Mouse (Mus musculus): ENCODE measurements around the gene Usp29.
"Not testable (repeated sequence)": the region's sequence is repeated elsewhere in the genome, so short reads cannot be mapped to it uniquely, and the experiment has no call there.

Usp29 gene

GRCm38 (mm10) chr7:6929286-6929685 is 198.9 kb downstream of the Usp29 start:
- no peak for DNase-seq (ENCODE audit: low spot score)

- no peak for DNase-seq (ENCODE audit: low spot score)
Measured at GRCm38 (mm10) chr7:6934741-6935140, 204.4 kb downstream of the Usp29 start.

DNA sequence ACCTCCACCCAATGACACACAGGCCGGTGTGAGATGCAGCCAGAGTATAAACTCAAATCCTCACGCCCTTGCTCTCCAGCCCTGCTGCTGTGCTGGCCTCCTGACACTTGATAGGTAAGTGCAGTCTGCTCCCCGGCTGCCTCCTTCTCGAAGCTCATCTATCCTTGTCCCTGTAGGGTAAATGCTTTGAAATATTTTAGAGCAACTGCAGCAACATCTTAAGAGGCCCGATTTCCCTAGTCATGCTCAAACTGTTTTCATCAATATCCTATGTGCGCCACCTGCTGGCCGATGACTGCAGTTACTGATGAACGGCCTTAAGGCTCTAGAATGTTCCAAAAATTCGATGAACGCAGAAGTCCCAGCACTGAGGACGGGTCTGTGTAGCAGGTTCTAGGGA is 206.7 kb downstream of the Usp29 start:
- DNase-seq (ENCODE audit: low spot score), result peak; percentile 72

- DNase-seq (ENCODE audit: low spot score), result no peak
Measured at GRCm38 (mm10) chr7:6940761-6941231, 210.4 kb downstream of the Usp29 start.

- not testable (repeated sequence) for DNase-seq (ENCODE audit: low spot score)
Measured at GRCm38 (mm10) chr7:6948061-6948460, 217.7 kb downstream of the Usp29 start.

- no peak for DNase-seq (ENCODE audit: low spot score)
Measured at GRCm38 (mm10) chr7:6956576-6956975, 226.2 kb downstream of the Usp29 start.

GRCm38 (mm10) chr7:6958574-6958973 is 228.2 kb downstream of the Usp29 start:
- no peak for DNase-seq (ENCODE audit: low spot score)

GRCm38 (mm10) chr7:6973566-6973965 is 243.2 kb downstream of the Usp29 start:
- DNase-seq (ENCODE audit: low spot score), result no peak

DNA sequence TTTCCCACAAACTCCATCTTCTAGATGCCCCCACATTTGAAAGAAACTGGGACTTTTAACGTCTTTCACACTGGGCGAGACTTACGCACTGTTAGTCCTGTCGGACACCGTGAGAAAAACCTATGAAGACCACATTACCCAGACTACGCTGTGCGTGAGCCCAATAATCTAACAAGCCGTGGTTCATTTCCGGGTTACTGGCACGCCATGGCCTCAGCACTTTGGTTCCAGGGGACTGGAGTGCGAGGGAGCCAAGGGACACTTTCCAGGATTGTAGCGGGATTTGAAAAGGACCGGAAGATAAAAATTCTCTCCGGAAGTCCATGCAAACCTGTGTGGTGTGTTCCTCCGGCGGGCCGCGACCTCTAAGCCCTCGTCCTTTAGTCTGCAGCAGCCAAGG is 246.5 kb downstream of the Usp29 start:
- no peak for DNase-seq (ENCODE audit: low spot score)

DNA sequence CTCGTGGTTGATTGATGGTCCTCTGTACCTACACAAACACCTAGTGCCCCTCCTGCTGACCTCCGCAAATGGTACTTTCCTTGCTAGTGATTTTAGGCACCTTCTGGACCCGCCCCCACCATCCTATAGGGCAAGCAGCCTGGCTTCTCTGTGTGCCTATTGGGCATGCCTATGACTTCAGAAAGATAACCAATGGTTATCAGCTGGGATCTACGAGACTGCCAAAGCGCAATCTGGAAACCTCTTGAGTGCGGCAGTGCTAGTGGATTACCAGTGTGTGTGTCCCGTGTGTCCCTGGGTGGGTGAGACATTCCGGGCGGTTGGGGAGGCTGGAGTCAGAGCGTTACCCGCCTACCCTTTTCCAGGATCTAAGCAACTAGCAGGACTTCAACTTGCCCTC is 264.9 kb downstream of the Usp29 start, which contains the start of gene Aurkc:
TSS of gene Aurkc (plus strand) at position 50 of the 400 bp plus-strand sequence.
- DNase-seq (ENCODE audit: low spot score), result not testable (repeated sequence)

DNA sequence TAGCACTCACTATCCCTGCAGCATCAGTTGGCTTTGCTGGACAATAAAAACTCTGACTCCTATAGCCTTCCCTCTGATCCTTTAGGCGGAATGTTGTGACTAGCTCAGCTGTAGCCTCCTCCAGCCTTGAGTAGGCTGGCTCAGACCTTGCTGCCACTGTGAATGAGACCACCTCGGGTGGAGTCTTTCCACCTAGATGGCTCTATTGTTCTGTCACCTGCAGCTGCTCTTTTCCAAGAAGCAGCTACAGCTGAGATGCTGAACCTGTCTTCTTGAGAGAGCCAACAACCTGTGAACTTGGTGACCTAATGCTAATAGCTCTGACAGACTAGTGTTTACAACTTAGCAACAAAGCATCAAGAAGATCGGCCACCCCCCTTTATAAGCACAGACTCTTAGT is 268.5 kb downstream of the Usp29 start:
- DNase-seq (ENCODE audit: low spot score), result not testable (repeated sequence)

DNA sequence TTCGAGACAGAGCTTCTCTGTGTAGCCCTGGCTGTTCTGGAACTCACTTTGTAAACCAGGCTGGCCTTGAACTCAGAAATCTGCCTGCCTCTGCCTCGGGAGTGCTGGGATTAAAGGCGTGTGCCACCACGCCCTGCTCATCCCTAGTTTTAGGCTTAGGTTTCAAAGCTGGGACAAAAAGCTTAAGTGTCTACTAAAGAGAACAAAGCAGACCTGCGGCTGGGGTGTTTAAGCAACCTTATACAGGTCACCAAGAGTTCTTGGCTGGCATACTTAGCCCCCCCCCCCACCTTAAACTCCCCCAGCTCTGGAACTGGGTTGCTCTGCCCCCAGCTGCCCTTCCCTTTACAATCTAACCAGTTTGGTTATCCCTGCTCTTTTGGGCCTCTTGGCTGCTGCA is 275.1 kb downstream of the Usp29 start:
- DNase-seq (ENCODE audit: low spot score), result not testable (repeated sequence)
